Mouse (Mus musculus): ENCODE measurements around the gene Rab5if. TPM values are rescaled to one million over a fixed set of nuclear protein-coding genes. Genes with fewer than 3 reads are reported as not detected.
"Not testable (repeated sequence)": the region's sequence is repeated elsewhere in the genome, so short reads cannot be mapped to it uniquely, and the experiment has no call there.

The Rab5if gene
- polyA plus RNA-seq, 1 experiment from 2014 or later: 160 TPM

- no peak for ATAC-seq (ENCODE audit: insufficient number of reproducible peaks, low FRiP score, low TSS enrichment, low read depth)
These were observed 29.9 kb downstream of the Rab5if start for GRCm38 (mm10) chr2:156892821-156893220.

DNA sequence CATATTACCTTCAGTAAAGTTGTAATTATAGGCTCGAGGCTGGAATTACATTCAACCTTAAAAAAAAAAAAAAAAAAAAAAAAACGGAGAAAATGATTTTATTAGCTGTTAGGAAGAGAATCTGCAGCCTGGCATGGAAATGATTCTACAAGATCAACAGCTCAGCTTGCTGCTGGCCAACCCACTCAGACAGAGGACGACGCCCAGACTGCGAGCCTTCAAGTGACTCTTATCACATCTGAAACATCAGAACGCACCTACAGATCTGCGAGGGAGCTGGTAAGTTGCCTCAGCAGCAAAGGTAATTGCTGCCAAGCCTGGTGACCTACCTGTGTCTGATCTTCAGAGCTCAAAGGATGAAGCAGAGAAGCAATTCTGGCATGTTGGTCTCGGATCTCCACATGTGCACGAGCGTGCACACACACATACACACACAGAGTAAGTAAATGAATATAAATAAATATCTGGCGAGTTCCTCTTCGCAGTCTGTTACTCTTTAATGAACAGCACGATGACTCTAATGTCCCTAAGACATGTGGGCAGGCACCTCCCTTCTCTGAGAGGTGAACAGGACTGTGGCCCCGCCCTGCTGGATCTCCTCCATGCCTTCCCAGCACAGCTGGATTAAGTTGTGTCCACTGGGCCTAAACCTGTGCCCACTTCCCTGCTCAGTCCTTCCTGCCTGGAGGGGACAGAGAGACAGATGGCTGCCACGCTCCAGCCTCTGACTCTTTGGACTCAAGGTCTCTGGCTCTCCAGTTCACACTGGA lies 31.8 kb downstream of the Rab5if start:
- no peak overlapping the region for H3K4me3 ChIP-seq (replicated peaks)
- ATAC-seq (ENCODE audit: insufficient number of reproducible peaks, low FRiP score, low TSS enrichment, low read depth): no peak
- H3K27ac ChIP-seq (replicated peaks): no peak overlapping the region
- 73% methylated on average over 15 of the region's 15 CpGs for WGBS
- H3K4me2 ChIP-seq (replicated peaks): no peak overlapping the region
- no peaks in the 10 kb centered on the region for H3K4me1 ChIP-seq
- no peaks in the 10 kb centered on the region for H3K27me3 ChIP-seq
- no peaks in the 10 kb centered on the region for H3K36me3 ChIP-seq
- H3K9ac ChIP-seq: no peak overlapping the region
- H3K9me3 ChIP-seq (replicated peaks): no peaks in the 10 kb centered on the region

More at GRCm38 (mm10) chr2:156892821-156893220, 29.9 kb downstream of the Rab5if start:
- Histone ChIP-seq H3K27me3 (no peaks in the 10 kb centered on the region), H3K36me3 (no peaks in the 10 kb centered on the region), H3K9ac (no peak overlapping the region), H3K4me2 (replicated peaks) (no peak overlapping the region), H3K4me3 (replicated peaks) (no peak overlapping the region), H3K4me1 (no peaks in the 10 kb centered on the region), H3K9me3 (replicated peaks) (no peaks in the 10 kb centered on the region), H3K27ac (replicated peaks) (no peak overlapping the region)
- 77% methylated on average over 6 of the region's 6 CpGs for WGBS

DNA sequence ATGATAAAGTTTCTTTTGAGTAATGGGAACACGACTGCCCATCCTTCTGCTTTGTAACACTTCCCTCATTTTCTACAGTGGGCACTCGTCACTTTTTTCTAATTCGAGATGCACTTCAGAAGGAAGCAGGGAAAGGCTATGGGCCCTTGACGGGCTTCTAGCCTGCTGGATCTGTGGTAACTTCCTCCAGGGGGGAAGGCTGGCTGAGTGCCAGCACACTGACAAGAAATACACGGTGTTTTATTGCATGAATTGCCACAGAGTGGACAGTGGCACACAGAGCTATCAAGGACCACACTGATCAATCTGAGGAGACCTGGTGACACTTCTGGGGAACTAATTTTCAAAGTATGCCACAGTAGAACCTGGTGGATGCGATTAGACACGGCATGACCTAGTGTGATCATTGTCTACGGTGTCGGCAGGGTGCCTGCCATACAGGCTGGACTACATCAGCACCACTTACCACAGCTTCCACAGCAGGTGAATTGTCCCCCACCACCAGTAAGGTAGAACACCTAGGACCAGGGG lies 33.5 kb downstream of the Rab5if start:
- Histone ChIP-seq H3K9me3 (replicated peaks) (no peaks in the 10 kb centered on the region), H3K36me3 (no peaks in the 10 kb centered on the region), H3K4me1 (no peaks in the 10 kb centered on the region), H3K27me3 (no peaks in the 10 kb centered on the region), H3K4me2 (replicated peaks) (no peak overlapping the region), H3K4me3 (replicated peaks) (no peak overlapping the region), H3K27ac (replicated peaks) (no peak overlapping the region), H3K9ac (no peak overlapping the region)
- no peak for ATAC-seq (ENCODE audit: insufficient number of reproducible peaks, low FRiP score, low TSS enrichment, low read depth)
- 64% methylated on average over 9 of the region's 9 CpGs for WGBS

GRCm38 (mm10) chr2:156897034-156897433 lies 34.1 kb downstream of the Rab5if start:
- Histone ChIP-seq H3K9me3 (replicated peaks) (no peaks in the 10 kb centered on the region), H3K4me2 (replicated peaks) (no peak overlapping the region), H3K9ac (no peak overlapping the region), H3K27ac (replicated peaks) (no peak overlapping the region), H3K27me3 (no peaks in the 10 kb centered on the region), H3K4me3 (replicated peaks) (no peak overlapping the region), H3K4me1 (no peaks in the 10 kb centered on the region), H3K36me3 (no peaks in the 10 kb centered on the region)
- no peak for ATAC-seq (ENCODE audit: insufficient number of reproducible peaks, low FRiP score, low TSS enrichment, low read depth)
- WGBS: 79% methylated on average over 9 of the region's 9 CpGs

GRCm38 (mm10) chr2:156898374-156898773 lies 35.4 kb downstream of the Rab5if start:
- Histone ChIP-seq H3K27ac (replicated peaks) (no peak overlapping the region), H3K36me3 (no peaks in the 10 kb centered on the region), H3K4me2 (replicated peaks) (no peak overlapping the region), H3K4me3 (replicated peaks) (no peak overlapping the region), H3K4me1 (no peaks in the 10 kb centered on the region), H3K9me3 (replicated peaks) (no peaks in the 10 kb centered on the region), H3K27me3 (no peaks in the 10 kb centered on the region), H3K9ac (no peak overlapping the region)
- 59% methylated on average over 4 of the region's 4 CpGs for WGBS
- no peak for ATAC-seq (ENCODE audit: insufficient number of reproducible peaks, low FRiP score, low TSS enrichment, low read depth)

DNA sequence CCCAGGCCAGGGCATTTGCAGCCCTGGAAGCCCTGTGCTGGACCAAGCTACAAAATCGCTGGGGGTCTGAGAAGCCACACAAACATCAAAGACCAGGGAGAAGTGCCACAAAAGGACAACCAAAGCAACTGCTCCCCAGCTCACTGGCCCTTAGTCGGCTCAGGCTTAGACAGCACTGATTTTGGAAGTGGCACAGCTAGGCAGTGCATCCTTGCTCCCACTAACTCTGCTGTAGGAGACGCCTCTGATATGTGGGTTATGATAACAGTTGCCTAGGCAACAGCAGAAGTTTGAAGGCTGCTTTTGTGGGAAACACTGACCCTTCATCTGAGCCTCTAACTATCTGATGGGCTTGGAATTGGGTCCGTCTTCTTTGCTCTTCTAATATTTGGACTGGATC lies 36.3 kb downstream of the Rab5if start:
- Histone ChIP-seq H3K9ac (no peak overlapping the region), H3K9me3 (replicated peaks) (no peaks in the 10 kb centered on the region), H3K4me2 (replicated peaks) (no peak overlapping the region), H3K4me1 (no peaks in the 10 kb centered on the region), H3K4me3 (replicated peaks) (no peak overlapping the region), H3K27me3 (no peaks in the 10 kb centered on the region), H3K27ac (replicated peaks) (no peak overlapping the region), H3K36me3 (no peaks in the 10 kb centered on the region)
- 74% methylated on average over 4 of the region's 4 CpGs for WGBS
- no peak for ATAC-seq (ENCODE audit: insufficient number of reproducible peaks, low FRiP score, low TSS enrichment, low read depth)

DNA sequence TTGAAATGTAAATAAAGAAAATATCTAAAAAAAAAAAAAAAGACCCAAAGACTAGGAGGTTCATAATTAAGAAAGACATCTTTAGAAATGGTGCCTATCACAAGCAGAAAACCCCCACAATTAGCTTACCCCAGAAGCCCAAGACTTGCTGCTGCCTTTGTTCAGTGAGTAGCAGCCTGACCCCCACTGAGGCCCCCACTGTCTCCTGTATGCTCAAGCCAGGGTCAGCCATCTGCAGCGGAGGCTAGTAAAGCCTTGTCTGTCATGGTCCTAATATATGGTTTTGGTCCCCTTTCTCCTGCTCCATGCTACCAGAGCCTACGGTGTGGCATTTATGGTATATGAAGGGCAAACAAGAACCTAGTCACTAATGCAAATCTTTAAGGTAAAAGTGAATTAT lies 38.4 kb downstream of the Rab5if start:
- no peak overlapping the region for H3K4me3 ChIP-seq (replicated peaks)
- ATAC-seq (ENCODE audit: insufficient number of reproducible peaks, low FRiP score, low TSS enrichment, low read depth): no peak
- WGBS: 85% methylated on average over 2 of the region's 2 CpGs

DNA sequence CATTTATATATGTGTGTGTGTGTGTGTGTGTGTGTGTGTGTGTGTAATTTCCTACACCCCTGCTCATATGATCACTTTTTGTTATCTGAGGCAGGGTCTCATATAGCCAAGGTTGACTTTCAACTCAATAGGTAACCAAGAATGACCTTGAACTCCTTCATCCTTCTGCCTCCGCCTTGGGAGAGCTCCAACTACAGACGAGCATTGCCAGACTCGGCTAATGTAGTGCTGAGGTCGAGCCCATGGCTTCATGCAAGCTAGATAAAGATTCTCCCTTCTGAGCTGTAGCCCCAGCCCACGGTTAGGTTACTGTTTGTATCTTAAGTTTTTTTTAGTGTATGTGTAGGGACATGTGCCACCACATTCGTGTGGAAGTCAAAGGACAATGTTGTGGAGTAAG lies 39.0 kb downstream of the Rab5if start:
- ATAC-seq (ENCODE audit: insufficient number of reproducible peaks, low FRiP score, low TSS enrichment, low read depth): no peak
- no peaks in the 10 kb centered on the region for H3K27me3 ChIP-seq
- no peak overlapping the region for H3K4me3 ChIP-seq (replicated peaks)
- 68% methylated on average over 6 of the region's 6 CpGs for WGBS
- H3K4me1 ChIP-seq: no peaks in the 10 kb centered on the region
- no peaks in the 10 kb centered on the region for H3K36me3 ChIP-seq
- H3K9me3 ChIP-seq (replicated peaks): no peaks in the 10 kb centered on the region
- no peak overlapping the region for H3K4me2 ChIP-seq (replicated peaks)
- H3K27ac ChIP-seq (replicated peaks): no peak overlapping the region
- no peak overlapping the region for H3K9ac ChIP-seq

More for the DNA sequence above, 38.4 kb downstream of the Rab5if start:
- Histone ChIP-seq H3K9me3 (replicated peaks) (no peaks in the 10 kb centered on the region), H3K27ac (replicated peaks) (no peak overlapping the region), H3K4me1 (no peaks in the 10 kb centered on the region), H3K36me3 (no peaks in the 10 kb centered on the region), H3K27me3 (no peaks in the 10 kb centered on the region), H3K9ac (no peak overlapping the region), H3K4me2 (replicated peaks) (no peak overlapping the region)

- not testable (repeated sequence) for H3K4me1 ChIP-seq; ATAC-seq (ENCODE audit: insufficient number of reproducible peaks, low FRiP score, low TSS enrichment, low read depth); H3K9ac ChIP-seq; H3K9me3 ChIP-seq (replicated peaks); H3K4me2 ChIP-seq (replicated peaks); H3K36me3 ChIP-seq; H3K27me3 ChIP-seq; H3K4me3 ChIP-seq (replicated peaks); H3K27ac ChIP-seq (replicated peaks)
- WGBS: 78% methylated on average over 4 of the region's 4 CpGs
These were observed 39.5 kb downstream of the Rab5if start for GRCm38 (mm10) chr2:156902411-156902810.

DNA sequence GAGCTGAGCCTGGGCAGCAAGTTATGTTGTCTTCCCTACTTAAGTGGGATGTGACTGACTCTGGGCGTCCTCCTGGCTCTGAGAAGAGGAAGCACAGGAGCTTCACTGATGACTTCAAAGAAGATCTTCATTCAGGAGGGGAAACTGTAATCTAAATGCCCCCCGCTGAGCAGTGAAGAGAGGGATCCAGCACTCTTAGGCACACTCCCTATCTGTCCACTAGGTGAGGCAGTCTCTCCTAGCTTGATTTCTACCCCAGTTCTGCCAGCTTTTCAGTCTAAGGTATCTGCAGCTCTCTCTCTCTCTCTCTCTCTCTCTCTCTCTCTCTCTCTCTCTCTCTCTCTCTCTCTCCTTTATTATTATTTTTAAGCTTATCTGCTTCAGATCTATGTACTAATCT lies 40.4 kb downstream of the Rab5if start:
- Histone ChIP-seq H3K27me3 (no peaks in the 10 kb centered on the region), H3K36me3 (no peaks in the 10 kb centered on the region), H3K27ac (replicated peaks) (no peak overlapping the region), H3K4me1 (no peaks in the 10 kb centered on the region), H3K4me3 (replicated peaks) (no peak overlapping the region), H3K9ac (no peak overlapping the region), H3K4me2 (replicated peaks) (no peak overlapping the region), H3K9me3 (replicated peaks) (no peaks in the 10 kb centered on the region)
- ATAC-seq (ENCODE audit: insufficient number of reproducible peaks, low FRiP score, low TSS enrichment, low read depth): no peak
- WGBS: 28% methylated on average over 2 of the region's 2 CpGs

DNA sequence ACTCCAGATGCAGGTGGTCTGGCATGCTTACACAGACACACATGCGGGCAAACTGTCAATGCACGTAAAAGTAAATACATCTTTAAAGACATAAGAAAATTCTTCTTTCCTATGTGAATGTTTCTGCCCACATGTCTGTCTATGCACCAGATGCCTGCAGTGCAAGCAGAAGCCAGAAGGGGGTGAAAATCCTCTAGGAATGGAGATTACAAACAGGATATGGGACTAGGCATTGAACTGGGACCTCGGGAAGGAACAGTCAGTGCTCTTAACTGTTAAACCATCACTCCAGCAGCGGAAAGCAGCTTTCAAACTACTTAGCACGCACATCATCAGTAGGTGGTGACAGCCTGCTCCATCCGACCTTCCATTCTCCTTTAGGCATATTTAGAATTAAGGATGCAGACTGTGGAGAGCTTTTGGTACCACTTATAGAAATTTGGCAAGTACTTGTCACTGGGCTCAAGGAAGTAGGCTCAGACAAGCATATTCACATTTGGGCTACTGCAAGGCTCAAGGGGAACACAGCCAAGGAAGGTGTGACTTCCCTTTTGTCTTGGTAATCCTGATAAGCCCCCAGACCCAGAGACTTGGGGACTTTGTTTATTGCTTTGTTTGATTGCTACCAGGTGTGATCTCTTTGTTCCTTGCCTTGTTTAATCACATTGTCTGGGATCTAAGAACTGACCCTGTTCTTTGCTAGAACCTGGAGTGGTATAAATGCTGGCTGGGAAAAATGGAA lies 42.2 kb downstream of the Rab5if start:
- H3K27me3 ChIP-seq: no peaks in the 10 kb centered on the region
- H3K4me3 ChIP-seq (replicated peaks): no peak overlapping the region
- H3K4me2 ChIP-seq (replicated peaks): no peak overlapping the region
- 19% methylated on average over 6 of the region's 6 CpGs for WGBS
- no peak overlapping the region for H3K9ac ChIP-seq
- H3K27ac ChIP-seq (replicated peaks): no peak overlapping the region
- no peaks in the 10 kb centered on the region for H3K9me3 ChIP-seq (replicated peaks)
- H3K36me3 ChIP-seq: no peaks in the 10 kb centered on the region
- no peak for ATAC-seq (ENCODE audit: insufficient number of reproducible peaks, low FRiP score, low TSS enrichment, low read depth)
- H3K4me1 ChIP-seq: no peaks in the 10 kb centered on the region

Data from embryonic facial prominence, embryonic 15.5 days (tissue).